Mouse (Mus musculus): ENCODE results near the gene Hs6st3. TPM values are rescaled to one million over a fixed set of nuclear protein-coding genes. Genes with fewer than 3 reads are reported as not detected.

The Hs6st3 gene
- polyA plus RNA-seq (2017; shearing (Covaris generic)): not detected

DNA sequence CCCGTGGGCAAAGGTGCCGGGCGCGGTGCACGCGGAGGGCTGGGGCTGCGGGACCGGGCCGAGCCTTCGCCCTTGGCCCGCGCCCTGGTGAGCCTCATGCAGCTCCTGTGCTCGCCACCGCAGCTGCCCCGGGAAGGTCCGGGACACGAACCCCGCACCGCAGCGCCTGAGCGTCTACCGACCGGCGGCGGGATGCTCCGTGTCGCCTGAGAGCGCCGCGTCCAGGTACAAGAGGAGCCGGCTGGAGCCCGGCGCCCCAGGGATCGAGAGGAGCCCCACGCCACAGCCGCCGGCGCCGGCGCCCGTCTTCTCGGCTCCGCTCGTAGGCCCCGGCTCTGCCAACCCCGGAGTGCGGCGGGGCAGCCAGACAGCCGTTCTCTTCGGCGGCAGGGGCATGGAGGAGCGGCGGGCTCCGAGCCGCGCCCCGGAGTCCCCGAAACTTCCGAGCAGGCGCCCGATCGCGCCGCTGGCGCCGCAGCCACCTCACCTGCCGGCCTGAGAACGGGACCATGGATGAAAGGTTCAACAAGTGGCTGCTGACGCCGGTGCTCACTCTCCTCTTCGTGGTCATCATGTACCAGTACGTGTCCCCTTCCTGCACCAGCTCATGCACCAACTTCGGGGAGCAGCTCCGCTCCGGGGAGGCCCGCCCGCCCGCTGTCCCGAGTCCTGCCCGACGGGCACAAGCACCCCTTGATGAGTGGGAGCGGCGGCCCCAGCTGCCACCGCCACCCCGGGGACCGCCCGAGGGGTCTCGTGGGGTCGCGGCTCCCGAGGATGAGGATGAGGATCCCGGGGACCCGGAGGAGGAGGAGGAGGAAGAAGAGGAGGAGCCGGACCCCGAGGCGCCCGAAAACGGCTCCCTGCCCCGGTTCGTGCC lies at the start of gene Hs6st3:
Hs6st3 (plus strand) TSS at position 436 of the 880 bp plus-strand sequence.

DNA sequence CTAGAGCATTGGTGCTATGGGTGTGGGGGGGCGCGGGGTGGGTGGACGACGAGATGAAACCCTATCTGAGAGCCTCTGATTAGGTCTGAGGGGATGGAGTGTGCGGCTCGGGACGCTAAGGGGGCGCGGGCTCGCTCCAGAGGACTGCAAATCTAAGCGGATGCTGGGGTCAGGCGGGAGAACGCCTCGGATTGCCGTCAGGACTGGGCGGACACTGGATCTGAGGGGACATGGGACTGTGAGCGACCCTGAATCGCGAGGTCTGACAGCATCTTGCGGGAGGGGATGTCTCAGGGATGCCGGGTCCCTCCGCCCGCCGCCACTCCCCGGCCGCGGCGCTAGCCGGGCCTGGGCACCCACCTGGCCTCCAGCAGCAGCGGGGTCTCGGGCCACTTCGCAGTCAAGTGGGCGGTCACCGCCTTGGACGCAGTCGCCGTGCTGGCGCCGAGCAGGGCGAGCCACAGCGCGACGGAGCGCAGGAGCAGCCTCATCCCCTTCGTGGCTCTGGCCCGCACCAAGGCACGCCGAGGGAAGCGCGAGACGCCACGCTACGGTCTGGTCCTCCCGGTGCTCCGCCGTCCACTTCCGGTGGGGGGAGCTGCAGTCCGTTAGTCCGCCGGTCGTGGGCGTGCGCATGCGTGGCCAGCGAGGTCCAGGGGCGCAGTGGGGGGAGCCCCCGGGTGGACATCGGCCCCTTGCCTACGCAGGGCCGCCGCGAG lies 39.1 kb upstream of the Hs6st3 start, which contains the start of gene Uggt2:
Uggt2 (minus strand) TSS at position 580 of the 719 bp plus-strand sequence.

Other genes starting within 250 kb of the Hs6st3 start
- gene Dzip1, start 212.9 kb upstream of the Hs6st3 start, polyA plus RNA-seq (2017; shearing (Covaris generic)): 11.9 TPM
- 24.8 TPM for gene Dnajc3, start 200.4 kb upstream of the Hs6st3 start, polyA plus RNA-seq (2017; shearing (Covaris generic))
- gene Uggt2, start 38.9 kb upstream of the Hs6st3 start, polyA plus RNA-seq (2017; shearing (Covaris generic)): 1.9 TPM

Measured in CD4-positive, CD25-positive, alpha-beta regulatory T cell, adult 9 weeks (primary cell).